Mouse (Mus musculus): ENCODE results near the gene 2510009E07Rik.

DNA sequence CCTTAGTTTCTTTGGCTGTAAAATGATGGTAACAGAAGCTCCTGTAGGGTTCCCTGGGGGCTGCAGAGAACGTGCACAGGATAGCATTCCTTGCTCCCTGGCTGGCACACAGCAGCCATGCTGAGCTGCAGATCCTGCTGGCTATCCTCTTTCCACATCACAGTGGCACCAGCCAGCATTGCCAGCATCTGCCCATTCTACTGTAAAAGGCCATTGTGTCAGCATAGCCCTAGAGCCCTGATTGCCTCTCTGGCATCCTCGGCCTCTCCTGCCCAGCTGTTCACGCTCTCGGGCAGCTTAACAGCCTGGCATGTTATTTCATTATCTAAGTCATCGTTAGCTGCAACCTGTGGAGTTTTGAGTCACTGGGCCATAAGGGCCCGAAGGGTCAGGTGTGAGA lies 67.2 kb downstream of the 2510009E07Rik start:
- TF ChIP-seq CTCF (IDR thresholded peaks at IDR 0.05) (no peak), POLR2A (IDR thresholded peaks at IDR 0.05; ENCODE audit: insufficient read depth, low read depth, low read length) (no peak), EP300 (IDR thresholded peaks at IDR 0.05; ENCODE audit: insufficient read depth, low read depth, low read length) (no peak)

Data from heart, adult 2 months (tissue).